28 mouse cellular contexts compared by ENCODE assay signal in the genomic region with DNA sequence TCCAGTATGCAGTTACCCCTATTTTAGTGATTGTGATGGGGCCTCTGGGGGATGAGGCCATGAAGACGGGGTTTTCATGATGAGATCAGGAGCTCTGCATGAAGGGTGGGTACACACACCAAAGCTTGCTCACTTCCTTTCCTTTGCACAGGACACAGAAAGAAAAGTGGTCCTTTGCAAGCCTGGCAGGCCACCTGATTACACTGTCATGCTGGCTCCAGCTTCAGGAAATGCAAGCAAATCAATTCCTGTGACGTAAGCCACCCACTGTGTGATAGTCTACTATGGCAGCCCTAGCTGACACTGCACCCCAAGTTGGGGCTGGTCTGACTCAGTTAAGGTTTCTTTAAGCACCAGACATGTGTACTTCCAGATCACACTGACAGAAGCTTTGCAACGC. TPM values are rescaled to one million over a fixed set of nuclear protein-coding genes. Genes with fewer than 3 reads are reported as not detected.
DNase-seq lines count a peak whose midpoint lies in the region; ATAC-seq and TF ChIP-seq lines count a peak whose summit lies in the region.
"Had no signal": no experiment of that assay in that cellular context is flagged by ENCODE, and none has a peak within 500 bp of the region (broad histone marks: within the 10 kb centered on the region; RNA-seq: fewer than 3 reads in every experiment).

No protein-coding gene starts in this region.

- H3K4me2 ChIP-seq in hindbrain, postnatal 0 days (ENCODE audit: low read depth, low read length) = no peak overlapping the region
- H3K4me2 ChIP-seq: embryonic facial prominence, embryonic 13.5 days; forebrain, embryonic 13.5 days; heart, embryonic 11.5 days; hindbrain, embryonic 15.5 days; kidney, embryonic 15.5 days; liver, embryonic 12.5 days; midbrain, embryonic 15.5 days; neural tube, embryonic 15.5 days had no signal

- no peak overlapping the region for H3K4me3 ChIP-seq in hindbrain, embryonic 10.5 days
- no peak overlapping the region for H3K4me3 ChIP-seq in hindbrain, postnatal 0 days (ENCODE audit: low read length)
- H3K4me3 ChIP-seq: embryonic facial prominence, embryonic 13.5 days; forebrain, embryonic 13.5 days; hindbrain, embryonic 15.5 days; kidney, embryonic 15.5 days; liver, embryonic 12.5 days; megakaryocyte, embryonic 14.5 days; midbrain, embryonic 15.5 days; neural tube, embryonic 15.5 days had no signal

- no peaks in the 10 kb centered on the region for H3K9me3 ChIP-seq in hindbrain, embryonic 10.5 days
- no peaks in the 10 kb centered on the region for H3K9me3 ChIP-seq in hindbrain, postnatal 0 days (ENCODE audit: low read length)
- H3K9me3 ChIP-seq: embryonic facial prominence, embryonic 13.5 days; forebrain, embryonic 13.5 days; hindbrain, embryonic 15.5 days; kidney, embryonic 15.5 days; liver, embryonic 12.5 days; megakaryocyte, embryonic 14.5 days; midbrain, embryonic 15.5 days; neural tube, embryonic 15.5 days had no signal

- no peaks in the 10 kb centered on the region for H3K27me3 ChIP-seq in hindbrain, embryonic 10.5 days (ENCODE audit: insufficient read depth, poor library complexity, severe bottlenecking)
- H3K27me3 ChIP-seq in hindbrain, postnatal 0 days (ENCODE audit: insufficient read depth, low read length) = no peaks in the 10 kb centered on the region
- no peaks in the 10 kb centered on the region for H3K27me3 ChIP-seq in splenic B cell, adult 2 months (ENCODE audit: control insufficient read depth, insufficient read depth, low read length, poor library complexity, severe bottlenecking)
- H3K27me3 ChIP-seq: CH12.LX; embryonic facial prominence, embryonic 13.5 days; forebrain, embryonic 13.5 days; hindbrain, embryonic 15.5 days; kidney, embryonic 15.5 days; liver, embryonic 12.5 days; midbrain, embryonic 15.5 days; neural tube, embryonic 15.5 days had no signal

- WGBS in hindbrain, embryonic 10.5 days = 70% methylated on average over 3 of the region's 3 CpGs
- WGBS in hindbrain, postnatal 0 days = 58% methylated on average over 3 of the region's 3 CpGs

- no peak for TF ChIP-seq CTCF in hindbrain, postnatal 0 days (IDR thresholded peaks at IDR 0.05; ENCODE audit: low read depth)

- H3K27ac ChIP-seq in hindbrain, embryonic 10.5 days = peak overlapping the region; percentile 66; the same call in 1 of the 2 replicates
- H3K27ac ChIP-seq in hindbrain, postnatal 0 days = no peak overlapping the region
- H3K27ac ChIP-seq: embryonic facial prominence, embryonic 13.5 days; forebrain, embryonic 13.5 days; hindbrain, embryonic 15.5 days; kidney, embryonic 15.5 days; liver, embryonic 12.5 days; midbrain, embryonic 15.5 days; neural tube, embryonic 15.5 days; stomach, postnatal 0 days had no signal

- no peak overlapping the region for H3K9ac ChIP-seq in hindbrain, postnatal 0 days (replicated peaks; ENCODE audit: low read length)
- H3K9ac ChIP-seq: embryonic facial prominence, embryonic 13.5 days; forebrain, embryonic 13.5 days; hindbrain, embryonic 15.5 days; kidney, embryonic 15.5 days; liver, embryonic 12.5 days; liver, postnatal 0 days; midbrain, embryonic 15.5 days; neural tube, embryonic 15.5 days had no signal

- peaks cover 41% of the 10 kb centered on the region for H3K4me1 ChIP-seq in hindbrain, embryonic 10.5 days (replicated peaks)
- H3K4me1 ChIP-seq in hindbrain, postnatal 0 days (ENCODE audit: insufficient read depth, low read length) = no peaks in the 10 kb centered on the region
- H3K4me1 ChIP-seq: liver, embryonic 12.5 days had no signal

- ATAC-seq in hindbrain, postnatal 0 days = no peak
- ATAC-seq: forebrain, embryonic 13.5 days; liver, embryonic 12.5 days; liver, postnatal 0 days; midbrain, embryonic 15.5 days had no signal

- H3K36me3 ChIP-seq in hindbrain, embryonic 10.5 days = peaks cover 26% of the 10 kb centered on the region
- H3K36me3 ChIP-seq in hindbrain, postnatal 0 days (ENCODE audit: insufficient read depth, low read length) = no peaks in the 10 kb centered on the region
- no peaks in the 10 kb centered on the region; the same call in 1 of the 2 replicates for H3K36me3 ChIP-seq in splenic B cell, adult 2 months (ENCODE audit: control insufficient read depth, insufficient read depth, low read length, poor library complexity, severe bottlenecking)
- H3K36me3 ChIP-seq: hindbrain, embryonic 15.5 days; kidney, embryonic 15.5 days; liver, embryonic 12.5 days; midbrain, embryonic 15.5 days; neural tube, embryonic 15.5 days had no signal

- no peak for DNase-seq in hindbrain, embryonic 10.5 days (ENCODE audit: low spot score)
- DNase-seq in hindbrain, postnatal 0 days (ENCODE audit: low spot score) = no peak
- DNase-seq in B cell, adult 2 months = peak; percentile 47 to 49
- DNase-seq in splenic B cell, adult 2 months (ENCODE audit: low read depth, low spot score) = peak; percentile 59
- peak; percentile 24 to 43 for DNase-seq in thymus, postnatal 36 days
- DNase-seq in frontal cortex, postnatal 10 days (ENCODE audit: low spot score in 2 of 2) = no peak
- DNase-seq in cerebellum, adult 9-10 months = no peak
- DNase-seq: adrenal gland, adult 8-10 months; cerebellum, adult 8-10 months; gastrocnemius, postnatal 14 days; heart, adult 18-20 months; kidney, adult 18-20 months; kidney, postnatal 25 days; liver, postnatal 0 days; lung, postnatal 4 days; retina, postnatal 1 day; right cerebral cortex, postnatal 14 days had no signal

RNA-seq across cellular contexts. Expression of a gene that starts 20.6 kb away (rescaled TPM):
- 6.6 and 6.9 TPM in 2 replicates for polyA plus RNA-seq in hindbrain, embryonic 10.5 days (2016; fragmentation: Nextera tagmentation; extraction: Ambion mirVana)
- 26.4 and 34.6 TPM in 2 replicates for total RNA-seq in hindbrain, postnatal 0 days (2014; rRNA removed)
- 4.7 TPM in 2 replicates for polyA plus RNA-seq in hindbrain, postnatal 0 days (2015; fragmentation: Nextera tagmentation; extraction: Ambion mirVana)

Comparison
In these comparisons a context has a peak if more than half of its experiments do, and no peak if none do; other contexts are left out.
1. DNase-seq: peak in B cell, adult 2 months (2 of 2), splenic B cell, adult 2 months (single experiment) and thymus, postnatal 36 days (2 of 2); none in hindbrain, embryonic 10.5 days (single experiment), hindbrain, postnatal 0 days (single experiment), frontal cortex, postnatal 10 days (0 of 2) and cerebellum, adult 9-10 months (single experiment).